8 mouse cellular contexts compared by ENCODE assay signal in genomic region chr7:105726144-105726979, GRCm38 (mm10). TPM values are rescaled to one million over a fixed set of nuclear protein-coding genes. Genes with fewer than 3 reads are reported as not detected.
DNase-seq lines count a peak whose midpoint lies in the region; ATAC-seq and TF ChIP-seq lines count a peak whose summit lies in the region.

No protein-coding gene starts in this region.

- intact Hi-C loops in heart, adult 2 months (cut with DNase I): loop anchor here (1.0 kb wide), 2 partner anchors 85 to 92 kb away; partner anchors contain the start of gene Mrpl17

- H3K27ac ChIP-seq in heart, adult 2 months: no peak overlapping the region
- H3K27ac ChIP-seq in kidney, adult 2 months (ENCODE audit: insufficient read depth, low read depth, low read length): no peak overlapping the region
- no peak overlapping the region for H3K27ac ChIP-seq in liver, embryonic 13.5 days

- H3K27me3 ChIP-seq in heart, adult 2 months (ENCODE audit: control insufficient read depth, insufficient read depth, low read length): no peaks in the 10 kb centered on the region
- H3K27me3 ChIP-seq in kidney, adult 2 months (replicated peaks; ENCODE audit: control insufficient read depth, insufficient read depth, low read length): no peaks in the 10 kb centered on the region
- H3K27me3 ChIP-seq in liver, embryonic 13.5 days: no peaks in the 10 kb centered on the region

- peaks cover 1% of the 10 kb centered on the region for H3K4me1 ChIP-seq in heart, adult 2 months (ENCODE audit: control insufficient read depth, insufficient read depth, low read length)
- H3K4me1 ChIP-seq in kidney, adult 2 months (ENCODE audit: control insufficient read depth, insufficient read depth, low read length): no peaks in the 10 kb centered on the region
- H3K4me1 ChIP-seq in liver, embryonic 13.5 days (replicated peaks): no peaks in the 10 kb centered on the region

- TF ChIP-seq CTCF in heart, adult 2 months (IDR thresholded peaks at IDR 0.05): peak; percentile 97
- TF ChIP-seq CTCF in kidney, adult 2 months (conservative IDR thresholded peaks at IDR 0.05; ENCODE audit: insufficient read depth, insufficient read length, low read depth, low read length): peak; percentile 77

- TF ChIP-seq POLR2A in heart, adult 2 months (IDR thresholded peaks at IDR 0.05; ENCODE audit: insufficient read depth, low read depth, low read length): peak; percentile 29; the same call in 1 of the 2 replicates
- no peak for TF ChIP-seq POLR2A in kidney, adult 2 months (IDR thresholded peaks at IDR 0.05; ENCODE audit: low read depth, low read length)

- 72% methylated on average over 4 of the region's 4 CpGs for WGBS in heart, adult 2 months
- 74% methylated on average over 4 of the region's 4 CpGs for WGBS in kidney, adult 2 months
- WGBS in liver, embryonic 13.5 days (ENCODE audit: insufficient replicate concordance): 71% methylated on average over 4 of the region's 4 CpGs

- H3K36me3 ChIP-seq in heart, adult 2 months (ENCODE audit: control insufficient read depth, insufficient read depth, low read length): peaks cover 5% of the 10 kb centered on the region; the same call in 1 of the 2 replicates
- H3K36me3 ChIP-seq in kidney, adult 2 months (ENCODE audit: control insufficient read depth, insufficient read depth, low read length): no peaks in the 10 kb centered on the region
- peaks cover 27% of the 10 kb centered on the region for H3K36me3 ChIP-seq in liver, embryonic 13.5 days

- no peak overlapping the region for H3K4me2 ChIP-seq in liver, embryonic 13.5 days

- H3K79me2 ChIP-seq in heart, adult 2 months (replicated peaks; ENCODE audit: control insufficient read depth, insufficient read depth, low read length): no peaks in the 10 kb centered on the region

- H3K9ac ChIP-seq in heart, adult 2 months (ENCODE audit: low read depth, low read length): no peak overlapping the region
- no peak overlapping the region for H3K9ac ChIP-seq in liver, embryonic 13.5 days

- no peak for TF ChIP-seq EP300 in heart, adult 2 months (IDR thresholded peaks at IDR 0.05; ENCODE audit: insufficient read depth, low read depth, low read length)

- ATAC-seq in liver, embryonic 13.5 days (ENCODE audit: low read depth): peak; percentile 76

- H3K4me3 ChIP-seq in heart, adult 2 months: no peak overlapping the region
- H3K4me3 ChIP-seq in kidney, adult 2 months (ENCODE audit: insufficient read depth, low read depth, low read length): no peak overlapping the region
- H3K4me3 ChIP-seq in liver, embryonic 13.5 days (replicated peaks): no peak overlapping the region

- DNase-seq in spleen, postnatal 36 days (ENCODE audit: low spot score in 2 of 2): peak; percentile 45 to 48
- no peak for DNase-seq in spleen, adult 12 weeks (ENCODE audit: low spot score)
- peak; percentile 82 for DNase-seq in cerebellum, adult 9-10 months
- peak; percentile 40 for DNase-seq in heart, adult 2 months
- peak; percentile 75 for DNase-seq in kidney, adult 2 months
- DNase-seq in liver, embryonic 13.5 days: peak; percentile 29
- peak; percentile 32 to 41 for DNase-seq in natural killer cell, adult 2 months (ENCODE audit: low spot score in 2 of 2)
- DNase-seq in ovary, postnatal 36 days (ENCODE audit: low spot score): no peak

- no peaks in the 10 kb centered on the region for H3K9me3 ChIP-seq in liver, embryonic 13.5 days (replicated peaks)

RNA-seq across cellular contexts. Expression of gene Ilk, which starts 10.0 kb away (rescaled TPM):
- total RNA-seq in heart, adult 2 months (2021): 10 to 100 TPM; 81.4 to 84.4 TPM
- polyA plus RNA-seq in heart, adult 2 months (2012; rRNA removed): 127 and 168 TPM in 2 replicates
- 128 and 137 TPM in 2 replicates for polyA plus RNA-seq in kidney, adult 2 months (2012; rRNA removed)
- 125 and 138 TPM in 2 replicates for polyA plus RNA-seq in liver, embryonic 13.5 days (2015; fragmentation: Nextera tagmentation; extraction: Ambion mirVana)

RNA-seq across cellular contexts. Expression of gene Rrp8, which starts 10.8 kb away (rescaled TPM):
- total RNA-seq in heart, adult 2 months (2021): 10 to 100 TPM in 1 of 2 experiments, 1 to 10 TPM in 1; 9.2 to 10.8 TPM
- polyA plus RNA-seq in heart, adult 2 months (2012; rRNA removed): 4.4 and 8.0 TPM in 2 replicates
- polyA plus RNA-seq in kidney, adult 2 months (2012; rRNA removed): 7.5 TPM in 2 replicates
- 25.2 and 27.4 TPM in 2 replicates for polyA plus RNA-seq in liver, embryonic 13.5 days (2015; fragmentation: Nextera tagmentation; extraction: Ambion mirVana)

RNA-seq across cellular contexts. Expression of gene Taf10, which starts 17.8 kb away (rescaled TPM):
- 100 to 1,000 TPM; 110 to 115 TPM for total RNA-seq in heart, adult 2 months (2021)
- polyA plus RNA-seq in heart, adult 2 months (2012; rRNA removed): 158 and 176 TPM in 2 replicates
- 423 and 437 TPM in 2 replicates for polyA plus RNA-seq in kidney, adult 2 months (2012; rRNA removed)
- polyA plus RNA-seq in liver, embryonic 13.5 days (2015; fragmentation: Nextera tagmentation; extraction: Ambion mirVana): 130 and 158 TPM in 2 replicates

RNA-seq across cellular contexts. Expression of gene Tpp1, which starts 25.7 kb away (rescaled TPM):
- total RNA-seq in heart, adult 2 months (2021): 10 to 100 TPM; 42.1 to 50.3 TPM
- polyA plus RNA-seq in heart, adult 2 months (2012; rRNA removed): 66.1 and 90.0 TPM in 2 replicates
- 251 and 309 TPM in 2 replicates for polyA plus RNA-seq in kidney, adult 2 months (2012; rRNA removed)
- 51.2 and 63.6 TPM in 2 replicates for polyA plus RNA-seq in liver, embryonic 13.5 days (2015; fragmentation: Nextera tagmentation; extraction: Ambion mirVana)

Comparison
In these comparisons a context has a peak if more than half of its experiments do, and no peak if none do; other contexts are left out.
1. DNase-seq: peak in spleen, postnatal 36 days (2 of 2), cerebellum, adult 9-10 months (single experiment), heart, adult 2 months (2 of 2), kidney, adult 2 months (single experiment), liver, embryonic 13.5 days (single experiment) and natural killer cell, adult 2 months (2 of 2); none in spleen, adult 12 weeks (single experiment) and ovary, postnatal 36 days (single experiment).